Mouse (Mus musculus): ENCODE data around the gene Eif2ak1. TPM values are rescaled to one million over a fixed set of nuclear protein-coding genes. Genes with fewer than 3 reads are reported as not detected.
"Not testable (repeated sequence)": the region's sequence is repeated elsewhere in the genome, so short reads cannot be mapped to it uniquely, and the experiment has no call there.

Gene Eif2ak1
- 44.9 and 46.3 TPM in 2 replicates for polyA plus RNA-seq (2015; fragmentation: Nextera tagmentation; extraction: Ambion mirVana)

GRCm38 (mm10) chr5:143817116-143817930 is at the start of gene Eif2ak1:
Gene Eif2ak1, plus strand, starts transcription at chr5:143817788.
- peak; percentile 99 for ATAC-seq
- Histone ChIP-seq H3K9me3 (no peaks in the 10 kb centered on the region), H3K27ac (peak within 1 kb of the TSS; percentile 75), H3K4me1 (replicated peaks) (peaks cover 18% of the 10 kb centered on the region), H3K4me2 (replicated peaks) (peak within 1 kb of the TSS; percentile 70), H3K27me3 (no peaks in the 10 kb centered on the region), H3K9ac (replicated peaks) (peak within 1 kb of the TSS; percentile 91), H3K4me3 (replicated peaks) (peak within 1 kb of the TSS; percentile 86), H3K36me3 (no peaks in the 10 kb centered on the region)
- under 1% methylated on average over 37 of the region's 37 CpGs for WGBS

GRCm38 (mm10) chr5:143781951-143782350 is 35.6 kb upstream of the Eif2ak1 start:
- no peaks in the 10 kb centered on the region for H3K9me3 ChIP-seq
- H3K4me1 ChIP-seq (replicated peaks): no peaks in the 10 kb centered on the region
- WGBS: 91% methylated on average over 8 of the region's 8 CpGs
- no peak overlapping the region for H3K4me2 ChIP-seq (replicated peaks)
- no peaks in the 10 kb centered on the region for H3K27me3 ChIP-seq
- H3K36me3 ChIP-seq: no peaks in the 10 kb centered on the region
- H3K9ac ChIP-seq (replicated peaks): no peak overlapping the region
- ATAC-seq: no peak
- no peak overlapping the region for H3K27ac ChIP-seq
- no peak overlapping the region for H3K4me3 ChIP-seq (replicated peaks)

- 77% methylated on average over 6 of the region's 6 CpGs for WGBS
- H3K27me3 ChIP-seq: no peaks in the 10 kb centered on the region
- no peak overlapping the region for H3K9ac ChIP-seq (replicated peaks)
- no peak overlapping the region for H3K4me3 ChIP-seq (replicated peaks)
- no peak for ATAC-seq
- H3K9me3 ChIP-seq: no peaks in the 10 kb centered on the region
- no peak overlapping the region for H3K27ac ChIP-seq
- H3K4me2 ChIP-seq (replicated peaks): no peak overlapping the region
- no peaks in the 10 kb centered on the region for H3K36me3 ChIP-seq
- no peaks in the 10 kb centered on the region for H3K4me1 ChIP-seq (replicated peaks)
Measured at GRCm38 (mm10) chr5:143785391-143785790, 32.2 kb upstream of the Eif2ak1 start.

GRCm38 (mm10) chr5:143801216-143801615 is 16.4 kb upstream of the Eif2ak1 start:
- not testable (repeated sequence) for H3K4me3 ChIP-seq (replicated peaks); H3K36me3 ChIP-seq; H3K4me2 ChIP-seq (replicated peaks); H3K27ac ChIP-seq; H3K9me3 ChIP-seq; H3K27me3 ChIP-seq; ATAC-seq; H3K9ac ChIP-seq (replicated peaks); H3K4me1 ChIP-seq (replicated peaks)
- WGBS: 86% methylated on average over 6 of the region's 6 CpGs

GRCm38 (mm10) chr5:143804056-143804765 is 13.4 kb upstream of the Eif2ak1 start:
- 90% methylated on average over 18 of the region's 18 CpGs for WGBS
- no peak overlapping the region for H3K4me3 ChIP-seq (replicated peaks)
- H3K4me2 ChIP-seq (replicated peaks): no peak overlapping the region
- no peak overlapping the region for H3K9ac ChIP-seq (replicated peaks)
- H3K27me3 ChIP-seq: no peaks in the 10 kb centered on the region
- H3K9me3 ChIP-seq: no peaks in the 10 kb centered on the region
- ATAC-seq: no peak
- no peak overlapping the region for H3K27ac ChIP-seq
- no peaks in the 10 kb centered on the region for H3K36me3 ChIP-seq
- no peaks in the 10 kb centered on the region for H3K4me1 ChIP-seq (replicated peaks)

GRCm38 (mm10) chr5:143807268-143807667 is 10.3 kb upstream of the Eif2ak1 start:
- no peak for ATAC-seq
- Histone ChIP-seq H3K4me1 (replicated peaks) (no peaks in the 10 kb centered on the region), H3K9me3 (no peaks in the 10 kb centered on the region), H3K27me3 (no peaks in the 10 kb centered on the region), H3K9ac (replicated peaks) (no peak overlapping the region), H3K4me2 (replicated peaks) (no peak overlapping the region), H3K36me3 (no peaks in the 10 kb centered on the region), H3K4me3 (replicated peaks) (no peak overlapping the region), H3K27ac (no peak overlapping the region)
- 73% methylated on average over 3 of the region's 3 CpGs for WGBS

- Histone ChIP-seq H3K27ac (no peak overlapping the region), H3K4me1 (replicated peaks) (no peaks in the 10 kb centered on the region), H3K9me3 (no peaks in the 10 kb centered on the region), H3K36me3 (no peaks in the 10 kb centered on the region), H3K4me3 (replicated peaks) (no peak overlapping the region), H3K9ac (replicated peaks) (no peak overlapping the region), H3K4me2 (replicated peaks) (no peak overlapping the region), H3K27me3 (no peaks in the 10 kb centered on the region)
- WGBS: 84% methylated on average over 3 of the region's 3 CpGs
- no peak for ATAC-seq
Measured at GRCm38 (mm10) chr5:143809421-143810090, 8.0 kb upstream of the Eif2ak1 start.

GRCm38 (mm10) chr5:143811653-143812052 is 5.9 kb upstream of the Eif2ak1 start:
- Histone ChIP-seq H3K4me3 (replicated peaks) (no peak overlapping the region), H3K9ac (replicated peaks) (no peak overlapping the region), H3K27ac (no peak overlapping the region), H3K4me1 (replicated peaks) (no peaks in the 10 kb centered on the region), H3K27me3 (no peaks in the 10 kb centered on the region), H3K9me3 (no peaks in the 10 kb centered on the region), H3K36me3 (no peaks in the 10 kb centered on the region), H3K4me2 (replicated peaks) (no peak overlapping the region)
- no peak for ATAC-seq
- WGBS: 92% methylated on average over 5 of the region's 5 CpGs

GRCm38 (mm10) chr5:143814626-143815025 is 3.0 kb upstream of the Eif2ak1 start:
- Histone ChIP-seq H3K36me3 (no peaks in the 10 kb centered on the region), H3K4me3 (replicated peaks) (no peak overlapping the region), H3K9ac (replicated peaks) (no peak overlapping the region), H3K4me2 (replicated peaks) (no peak overlapping the region), H3K4me1 (replicated peaks) (peaks cover 13% of the 10 kb centered on the region), H3K9me3 (no peaks in the 10 kb centered on the region), H3K27ac (no peak overlapping the region), H3K27me3 (no peaks in the 10 kb centered on the region)
- 77% methylated on average over 2 of the region's 2 CpGs for WGBS
- no peak for ATAC-seq

- Histone ChIP-seq H3K4me1 (replicated peaks) (peaks cover 18% of the 10 kb centered on the region), H3K36me3 (no peaks in the 10 kb centered on the region), H3K9me3 (no peaks in the 10 kb centered on the region), H3K27ac (peak overlapping the region; percentile 62; the same call in 1 of the 2 replicates), H3K4me2 (replicated peaks) (peak overlapping the region; percentile 70), H3K9ac (replicated peaks) (peak overlapping the region; percentile 91), H3K4me3 (replicated peaks) (peak overlapping the region; percentile 86), H3K27me3 (no peaks in the 10 kb centered on the region)
- ATAC-seq: peak; percentile 87
- WGBS: under 1% methylated on average over 32 of the region's 32 CpGs
Measured at GRCm38 (mm10) chr5:143817931-143818311, 333 bp downstream of the Eif2ak1 start.

- WGBS: 15% methylated on average over 10 of the region's 10 CpGs
- no peaks in the 10 kb centered on the region for H3K36me3 ChIP-seq
Measured at GRCm38 (mm10) chr5:143818461-143818860, 873 bp downstream of the Eif2ak1 start.

GRCm38 (mm10) chr5:143818949-143819348 is 1.4 kb downstream of the Eif2ak1 start:
- Histone ChIP-seq H3K27me3 (no peaks in the 10 kb centered on the region), H3K27ac (no peak overlapping the region), H3K9me3 (no peaks in the 10 kb centered on the region), H3K9ac (replicated peaks) (peak overlapping the region; percentile 91; the same call in 1 of the 2 replicates), H3K4me3 (replicated peaks) (peak overlapping the region; percentile 86; the same call in 1 of the 2 replicates), H3K36me3 (no peaks in the 10 kb centered on the region), H3K4me2 (replicated peaks) (peak overlapping the region; percentile 70), H3K4me1 (replicated peaks) (peaks cover 18% of the 10 kb centered on the region)
- WGBS: 88% methylated on average over 13 of the region's 13 CpGs
- no peak for ATAC-seq

More at GRCm38 (mm10) chr5:143818461-143818860, 873 bp downstream of the Eif2ak1 start:
- H3K4me3 ChIP-seq (replicated peaks): peak overlapping the region; percentile 86
- H3K27ac ChIP-seq: no peak overlapping the region
- H3K9me3 ChIP-seq: no peaks in the 10 kb centered on the region
- peak overlapping the region; percentile 91 for H3K9ac ChIP-seq (replicated peaks)
- H3K27me3 ChIP-seq: no peaks in the 10 kb centered on the region
- peaks cover 18% of the 10 kb centered on the region for H3K4me1 ChIP-seq (replicated peaks)
- H3K4me2 ChIP-seq (replicated peaks): peak overlapping the region; percentile 70
- no peak for ATAC-seq
